Mouse (Mus musculus): ENCODE data around the gene Sgcd. TPM values are rescaled to one million over a fixed set of nuclear protein-coding genes. Genes with fewer than 3 reads are reported as not detected.
"Not testable (repeated sequence)": the region's sequence is repeated elsewhere in the genome, so short reads cannot be mapped to it uniquely, and the experiment has no call there.

Gene Sgcd
- polyA plus RNA-seq, 3 experiments from 2014 or later: not detected

- ATAC-seq: no peak
Observed at GRCm38 (mm10) chr11:47776019-47776418, 212.8 kb downstream of the Sgcd start.

GRCm38 (mm10) chr11:47765859-47766258 is 222.9 kb downstream of the Sgcd start:
- ATAC-seq: no peak

- not testable (repeated sequence) for ATAC-seq
Observed at GRCm38 (mm10) chr11:47763569-47763968, 225.2 kb downstream of the Sgcd start.

DNA sequence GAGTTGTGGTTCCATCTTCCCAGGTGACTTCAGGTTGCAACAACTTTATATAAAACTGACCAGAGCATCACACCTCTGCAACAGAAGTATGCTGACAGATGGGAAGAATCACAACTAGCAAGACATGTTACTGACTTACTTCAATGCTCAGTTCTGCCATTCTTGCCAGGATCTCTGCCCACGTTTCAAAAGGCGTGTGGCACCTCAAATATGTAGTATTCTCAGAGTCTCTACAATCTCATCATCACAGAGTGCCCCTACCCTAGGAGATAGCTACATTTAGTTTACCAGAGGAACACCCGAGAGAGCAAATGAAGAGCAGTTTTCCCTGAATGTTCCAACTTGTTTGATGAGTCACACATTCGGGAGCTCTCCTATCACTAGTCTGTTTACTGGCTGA is 229.8 kb downstream of the Sgcd start:
- no peak for ATAC-seq

- ATAC-seq: no peak
Observed at GRCm38 (mm10) chr11:47742806-47743205, 246.0 kb downstream of the Sgcd start.

DNA sequence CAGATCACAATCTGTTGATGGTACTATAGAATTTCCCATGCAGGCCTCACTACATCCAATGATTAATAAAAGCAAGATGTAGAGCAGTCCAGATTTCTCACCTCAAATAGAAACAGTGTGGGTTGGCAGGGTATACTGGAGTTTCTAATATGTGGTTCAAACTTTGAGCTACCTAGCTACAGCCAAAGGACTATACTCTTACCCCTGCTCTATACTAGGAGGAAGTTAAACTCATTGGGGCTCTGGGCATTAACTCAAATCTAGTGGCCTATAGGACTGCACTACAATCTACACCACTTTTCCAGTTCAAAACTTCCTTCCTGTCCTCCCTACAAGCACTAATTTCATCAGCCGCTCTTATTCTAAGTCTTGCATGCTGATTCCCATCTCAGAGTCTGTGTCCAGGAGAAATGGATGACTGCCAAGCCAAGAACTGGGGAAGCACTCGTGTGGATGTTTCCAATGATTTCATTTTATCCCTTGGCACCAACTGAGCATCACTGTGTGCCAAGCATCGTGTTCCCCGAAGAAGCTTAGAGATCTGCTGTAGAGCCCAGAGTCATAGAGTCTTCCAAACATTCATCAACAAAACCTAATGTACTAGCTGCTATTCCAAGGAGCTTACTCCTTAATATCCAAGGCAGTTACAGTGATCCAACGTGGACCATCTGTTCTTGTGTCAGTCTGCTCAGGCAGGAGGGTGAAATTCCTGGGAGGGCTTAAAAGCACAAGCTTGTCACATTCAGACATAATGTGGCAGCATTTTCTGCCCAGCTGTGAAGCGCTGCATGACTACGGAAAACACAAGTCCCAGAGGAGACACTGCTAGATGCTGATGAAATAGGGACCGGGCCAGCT is 283.6 kb downstream of the Sgcd start:
- no peak for ATAC-seq

DNA sequence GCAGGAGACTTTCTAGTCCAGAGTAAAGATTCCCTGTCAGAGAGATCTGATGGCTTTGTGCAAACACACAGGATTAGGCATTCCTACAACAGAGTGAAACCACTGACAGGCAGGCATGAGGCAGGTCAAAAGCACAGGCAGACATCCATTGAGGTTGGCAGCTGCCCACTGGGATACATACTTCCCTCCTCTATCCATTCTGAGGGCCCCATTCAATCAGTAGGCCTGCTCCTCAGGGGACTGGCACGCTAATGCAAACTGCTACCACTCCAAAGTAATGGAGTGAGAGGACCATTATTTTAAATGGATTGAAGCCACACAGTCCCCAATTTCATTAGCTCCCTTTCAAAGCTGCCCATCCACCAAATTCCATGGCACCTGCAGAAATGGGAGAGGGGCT is 293.2 kb downstream of the Sgcd start:
- no peak for ATAC-seq

DNA sequence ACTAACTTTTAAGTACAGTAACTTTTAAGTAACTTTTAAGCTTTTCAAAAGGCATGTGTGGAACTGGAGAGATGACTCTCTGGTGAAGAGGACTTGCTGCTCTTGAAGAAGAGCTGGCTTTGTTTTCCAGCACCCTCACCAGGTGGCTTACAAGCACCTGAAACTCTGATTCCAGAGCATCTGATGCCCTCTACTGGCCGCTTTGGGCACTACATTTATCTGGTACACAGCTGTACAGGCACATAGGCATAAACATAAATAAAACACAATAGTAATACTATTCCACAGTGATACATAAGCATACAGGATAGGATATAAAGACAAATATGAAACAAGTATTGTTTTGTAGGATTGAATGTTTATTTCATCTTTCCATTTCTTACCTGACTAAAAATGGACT is 330.6 kb downstream of the Sgcd start:
- ATAC-seq: no peak

DNA sequence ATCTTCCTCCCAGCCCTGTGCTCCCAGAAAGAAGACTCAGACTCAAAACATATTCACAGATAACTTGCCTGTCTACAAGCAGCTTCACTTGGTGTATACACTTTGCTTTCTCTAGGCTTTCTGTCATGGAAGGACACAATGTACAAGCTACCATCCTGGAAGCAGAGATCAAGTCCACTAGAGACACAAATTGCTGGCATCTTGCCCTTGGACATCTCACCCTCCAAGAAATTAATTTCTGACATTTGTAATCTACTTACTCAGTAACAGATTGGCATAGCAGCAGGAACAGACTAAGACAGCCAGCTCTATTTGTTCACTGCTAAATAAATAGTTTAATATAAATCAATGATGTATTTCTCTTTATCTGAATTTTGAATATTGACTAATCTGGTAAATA is 342.9 kb downstream of the Sgcd start:
- no peak for ATAC-seq

GRCm38 (mm10) chr11:47641567-47642259 is 347.1 kb downstream of the Sgcd start:
- ATAC-seq: no peak

DNA sequence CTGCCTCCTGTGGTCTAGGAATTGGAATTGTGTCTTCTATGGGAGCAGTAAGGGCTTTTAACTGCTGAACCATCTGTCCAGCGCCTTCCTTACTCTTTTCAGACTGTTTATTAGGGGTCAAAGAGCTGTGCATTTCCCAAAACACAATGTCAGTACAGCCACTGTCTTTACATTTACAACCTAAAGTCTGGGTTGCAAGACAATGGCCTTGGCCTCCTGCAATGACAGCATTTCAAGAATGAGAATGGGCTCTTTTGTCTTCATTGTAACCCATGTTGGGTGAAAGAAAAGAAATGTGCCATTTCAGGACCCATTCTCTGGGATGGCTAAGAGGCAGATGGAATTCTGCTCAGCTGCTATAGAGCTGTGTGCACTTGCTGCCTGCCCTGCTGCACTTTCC is 348.2 kb downstream of the Sgcd start:
- no peak for ATAC-seq

DNA sequence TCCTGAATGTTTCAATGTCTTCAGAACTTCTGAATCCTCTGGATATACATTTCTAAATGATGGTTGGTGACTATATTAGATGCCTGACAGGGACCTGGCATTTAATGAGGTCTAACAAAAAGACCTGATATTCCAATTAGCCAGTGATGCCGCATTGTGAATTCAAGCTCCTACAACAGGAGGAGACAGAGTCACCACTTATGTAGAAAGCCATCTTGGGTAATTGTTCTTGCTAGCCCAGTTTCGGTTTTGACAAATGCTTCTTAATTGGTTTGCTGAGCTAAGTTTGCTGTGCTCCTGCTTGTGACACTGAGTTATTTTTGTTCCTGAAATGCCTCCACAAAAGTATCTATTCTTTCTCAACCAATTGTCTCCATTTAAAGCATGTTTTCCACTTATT is 358.6 kb downstream of the Sgcd start:
- no peak for ATAC-seq

DNA sequence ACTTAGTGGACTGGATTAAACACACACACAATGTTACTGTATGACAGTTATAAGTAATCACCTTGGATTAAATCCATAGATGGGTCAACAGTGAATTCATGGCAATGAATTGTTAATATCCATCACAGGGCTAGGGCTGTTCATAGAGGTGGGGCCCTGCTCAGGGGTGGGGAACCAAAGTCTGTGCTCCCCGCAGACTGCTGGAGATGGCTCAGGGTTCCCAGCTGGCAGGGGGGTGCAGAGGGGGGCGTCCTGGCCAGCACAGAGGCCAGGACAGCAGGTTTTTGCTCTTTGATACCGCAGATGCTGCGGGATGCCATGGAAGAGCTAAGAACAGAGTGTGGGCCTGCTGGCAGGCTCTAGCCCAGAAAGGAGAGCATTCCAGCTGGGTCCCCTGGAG is 378.9 kb downstream of the Sgcd start:
- ATAC-seq: no peak

DNA sequence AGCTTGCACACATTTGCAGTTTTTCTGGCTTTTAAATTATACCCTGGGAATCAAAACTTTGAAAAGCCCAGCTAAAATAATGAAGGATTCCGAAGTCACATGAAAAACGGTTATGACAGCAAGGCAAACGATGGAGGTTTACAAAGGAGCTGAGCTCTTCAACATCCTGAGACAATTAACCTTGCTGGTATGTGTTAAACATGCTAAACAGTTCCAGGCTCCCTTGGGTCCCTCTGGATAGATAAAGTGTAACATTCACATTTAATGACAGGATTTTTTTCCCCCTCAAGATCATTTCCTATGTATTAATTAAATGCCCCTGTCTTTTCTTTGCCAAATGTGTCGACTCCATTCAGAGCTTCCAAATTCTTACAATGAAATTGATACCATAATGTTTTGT is 414.1 kb downstream of the Sgcd start:
- ATAC-seq: no peak

- ATAC-seq: no peak
Observed at GRCm38 (mm10) chr11:47568488-47568887, 420.3 kb downstream of the Sgcd start.

- ATAC-seq: no peak
Observed at GRCm38 (mm10) chr11:47566156-47566555, 422.6 kb downstream of the Sgcd start.

DNA sequence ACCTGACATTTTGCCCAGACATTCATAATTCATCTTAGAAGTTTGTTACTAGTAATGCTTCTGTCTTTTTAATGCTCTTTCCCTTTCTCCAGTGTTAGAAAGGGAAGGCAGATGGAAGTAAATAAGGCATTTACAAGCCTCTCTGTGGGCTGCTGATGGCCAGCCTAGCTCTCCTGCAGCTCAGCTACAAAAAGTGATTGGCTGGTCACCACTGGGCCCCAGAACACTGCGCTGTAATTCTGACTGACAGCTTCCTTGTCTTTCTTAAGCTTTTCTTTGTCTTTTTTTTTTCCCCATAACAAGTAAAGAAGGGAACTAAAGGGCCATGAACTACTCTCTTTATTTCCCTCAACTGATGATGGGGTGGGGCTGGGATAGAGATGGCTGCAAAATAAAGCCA is 463.9 kb downstream of the Sgcd start:
- ATAC-seq: no peak

DNA sequence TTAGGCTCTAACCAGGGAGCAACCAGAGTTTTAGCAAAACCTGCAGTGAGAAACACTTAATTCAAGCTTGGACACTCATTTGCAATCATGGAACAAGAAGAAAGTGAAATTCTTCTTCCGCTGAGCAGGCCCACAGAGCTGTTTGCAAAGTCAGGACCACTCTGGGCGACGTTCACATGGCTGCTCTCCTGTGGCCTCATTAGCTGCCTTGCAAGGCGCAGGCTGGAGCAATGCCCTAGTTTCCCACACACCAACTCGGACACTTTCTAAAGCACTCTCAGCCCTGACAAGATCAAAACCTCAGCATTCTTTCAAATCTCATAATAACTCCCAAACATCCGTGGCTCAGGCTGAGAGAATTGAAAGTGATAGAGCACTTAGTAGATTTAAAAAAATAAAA is 480.7 kb downstream of the Sgcd start:
- ATAC-seq: no peak

DNA sequence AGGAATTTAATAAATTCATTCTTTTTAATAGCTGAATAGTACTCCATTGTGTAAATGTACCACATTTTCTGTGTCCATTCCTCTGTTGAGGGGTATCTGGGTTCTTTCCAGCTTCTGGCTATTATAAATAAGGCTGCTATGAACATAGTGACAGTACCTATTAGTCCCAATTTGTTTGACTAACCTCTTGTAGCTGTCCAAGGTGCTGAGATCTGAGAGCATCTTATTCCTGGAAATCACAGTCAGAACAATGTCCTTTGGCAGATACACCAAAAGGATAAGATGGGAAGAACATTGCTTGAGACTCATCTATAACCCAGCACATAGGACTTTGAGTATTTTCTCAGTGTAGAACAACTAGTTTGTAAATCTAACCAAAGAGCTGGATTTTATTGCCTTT is 485.5 kb downstream of the Sgcd start:
- ATAC-seq: not testable (repeated sequence)

DNA sequence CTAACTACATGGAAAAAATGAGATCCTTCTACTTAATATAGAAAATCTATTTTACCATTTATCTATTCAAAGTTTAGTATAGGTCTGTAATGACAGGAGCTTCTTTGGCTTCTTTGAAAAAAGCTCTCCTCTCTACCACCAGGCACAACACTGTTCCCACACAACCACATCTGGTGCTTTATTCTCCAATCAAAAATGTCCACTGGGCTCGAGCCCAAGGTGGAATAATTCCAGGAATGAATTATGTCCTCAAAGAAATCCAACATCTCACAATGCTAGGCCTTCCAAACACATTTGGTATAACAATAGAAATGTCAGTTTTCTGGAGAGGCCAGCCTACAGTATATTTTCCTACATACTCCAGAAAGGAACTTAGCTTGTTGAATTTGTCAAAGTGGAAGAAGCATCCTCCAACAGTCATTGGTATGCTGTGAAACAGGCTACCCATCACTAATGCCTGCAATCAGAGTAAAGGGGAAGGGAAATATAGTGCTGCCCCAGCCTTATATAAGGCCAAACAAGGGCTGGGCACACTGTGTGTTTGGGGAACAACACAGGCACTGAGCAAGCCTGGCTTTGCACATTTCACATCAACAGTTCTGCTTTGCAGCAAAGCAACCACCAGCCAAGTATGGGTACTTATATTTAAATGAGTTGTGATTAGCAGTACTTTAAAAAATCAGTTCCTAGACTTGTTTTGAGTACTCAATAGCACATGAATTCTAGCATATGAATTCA is 515.1 kb downstream of the Sgcd start:
- no peak for ATAC-seq

GRCm38 (mm10) chr11:47460700-47461099 is 528.1 kb downstream of the Sgcd start:
- ATAC-seq: not testable (repeated sequence)

DNA sequence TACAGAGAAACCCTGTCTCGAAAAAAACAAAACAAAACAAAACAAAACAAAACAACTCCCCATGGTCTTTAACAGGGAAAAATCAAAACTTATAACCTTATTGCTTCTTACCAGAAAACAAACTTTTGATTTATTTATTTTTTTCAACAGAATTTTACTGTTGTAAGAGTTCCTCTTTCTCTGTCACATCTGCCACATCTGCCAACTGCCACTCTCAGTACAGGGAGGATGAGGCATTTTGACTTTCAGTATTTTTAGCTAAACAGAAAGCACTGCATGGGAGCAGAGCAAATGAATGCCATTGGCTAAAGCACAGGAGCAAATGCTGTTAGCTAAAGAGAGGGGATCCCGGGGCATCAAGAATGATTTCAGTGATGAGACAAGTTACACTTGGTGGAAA is 528.6 kb downstream of the Sgcd start:
- ATAC-seq: no peak

- no peak for ATAC-seq
Observed at GRCm38 (mm10) chr11:47459214-47459613, 529.6 kb downstream of the Sgcd start.

DNA sequence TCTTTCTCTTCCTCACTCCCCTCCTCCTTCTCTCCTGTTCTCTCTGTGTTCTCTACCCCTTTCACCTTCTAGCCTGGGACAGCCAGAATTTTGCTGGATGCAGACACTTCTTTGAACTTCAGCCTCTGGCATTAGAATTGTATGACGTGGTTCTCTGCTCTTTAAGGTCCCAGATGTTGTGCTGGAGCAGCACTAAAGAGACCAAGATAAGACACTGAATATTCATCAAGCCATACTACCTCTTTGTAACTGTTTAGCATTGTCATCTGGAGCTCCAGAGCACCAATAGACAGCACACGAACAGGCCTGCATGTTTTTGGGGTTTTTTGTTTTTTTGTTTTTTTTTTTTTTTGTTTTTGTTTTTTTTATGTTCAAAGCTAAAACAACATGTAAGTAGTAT is 541.0 kb downstream of the Sgcd start:
- no peak for ATAC-seq
